Mouse (Mus musculus): ENCODE results near the gene Lpp. TPM values are rescaled to one million over a fixed set of nuclear protein-coding genes. Genes with fewer than 3 reads are reported as not detected.

The Lpp gene
- polyA plus RNA-seq, 1 experiment = not detected

DNA sequence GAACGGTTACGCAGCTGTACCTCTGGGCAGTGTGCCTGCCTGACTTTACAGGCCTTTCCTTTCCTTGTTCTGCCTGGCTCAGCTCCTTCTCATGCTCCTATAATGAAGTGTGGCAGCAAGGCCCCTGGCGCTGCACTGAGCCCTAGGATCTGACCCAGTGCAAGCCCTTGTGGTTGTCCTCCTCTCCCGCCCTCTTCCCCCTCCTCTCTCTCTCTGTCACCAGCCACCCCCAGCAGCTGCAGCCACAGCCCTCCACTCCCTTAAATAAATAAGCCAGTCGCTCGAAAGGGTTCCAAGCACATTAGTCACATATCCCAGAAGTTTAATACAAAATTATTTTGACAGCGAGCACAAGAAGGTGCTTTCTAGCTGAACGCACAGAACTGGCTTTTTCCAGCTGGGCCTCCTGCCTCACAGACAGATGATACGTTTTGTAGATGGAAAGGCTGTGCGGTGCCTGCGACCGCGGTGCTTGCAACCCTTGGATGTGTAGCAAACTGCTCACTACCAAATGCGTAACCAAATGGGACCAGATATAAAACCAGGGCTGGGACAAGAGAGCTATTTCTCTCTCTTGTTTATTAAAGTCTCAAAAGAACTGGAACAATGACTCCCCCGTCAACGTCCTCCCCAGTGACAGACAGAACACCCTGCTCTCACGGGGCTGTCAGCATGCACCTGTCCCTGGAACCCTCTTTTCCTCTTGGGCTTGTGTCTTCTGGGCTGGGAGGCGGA is 97.6 kb downstream of the Lpp start:
- TF ChIP-seq GATA1 (IDR thresholded peaks at IDR 0.05; ENCODE audit: low read length) = no peak

DNA sequence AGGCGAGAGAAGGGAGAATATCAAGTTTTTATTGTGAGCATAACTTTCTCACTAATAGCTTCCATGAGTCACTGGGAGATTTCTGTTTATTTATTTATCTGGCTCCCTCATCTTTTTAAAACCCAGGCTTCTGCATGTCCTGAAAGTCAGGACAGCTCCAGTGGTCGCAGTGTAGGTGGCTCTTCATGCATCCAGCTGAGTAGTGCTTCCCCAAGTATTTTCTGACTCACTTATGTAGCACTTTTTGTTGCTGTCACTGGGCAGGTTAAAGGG is 98.1 kb downstream of the Lpp start:
- TF ChIP-seq GATA1 (IDR thresholded peaks at IDR 0.05; ENCODE audit: low read length) = no peak

DNA sequence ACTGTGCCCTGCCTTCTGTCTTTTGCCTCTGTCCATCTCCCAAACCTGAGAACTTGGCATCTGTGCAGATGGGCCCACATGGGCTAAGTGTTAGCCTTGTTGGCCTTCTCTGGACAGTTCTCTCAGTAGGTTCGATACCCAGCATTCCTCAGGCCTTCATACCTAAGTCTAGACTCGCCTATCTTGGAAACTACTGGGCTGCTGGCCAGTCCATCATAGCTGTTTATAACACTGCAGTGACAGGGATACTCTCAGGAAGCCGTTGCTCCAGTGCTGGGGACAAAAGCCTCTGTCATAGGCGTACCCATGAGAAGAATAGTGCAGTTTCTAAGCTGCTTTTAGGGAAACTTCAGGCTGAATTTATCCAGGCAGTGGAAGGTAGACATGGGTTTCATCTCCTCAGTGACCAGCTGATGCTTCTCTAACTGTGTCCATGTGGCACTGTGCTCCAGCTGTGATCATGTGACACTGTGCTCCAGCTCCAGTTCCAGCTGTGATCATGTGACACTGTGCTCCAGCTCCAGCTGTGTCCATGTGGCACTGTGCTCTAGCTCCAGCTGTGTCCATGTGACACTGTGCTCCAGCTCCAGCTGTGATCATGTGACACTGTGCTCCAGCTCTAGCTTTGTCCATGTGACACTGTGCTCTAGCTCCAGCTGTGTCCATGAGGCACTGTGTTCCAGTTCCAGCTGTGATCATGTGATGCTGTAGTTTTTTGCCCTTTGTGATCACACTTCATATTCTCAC is 99.1 kb downstream of the Lpp start:
- no peak for TF ChIP-seq GATA1 (IDR thresholded peaks at IDR 0.05; ENCODE audit: low read length)

DNA sequence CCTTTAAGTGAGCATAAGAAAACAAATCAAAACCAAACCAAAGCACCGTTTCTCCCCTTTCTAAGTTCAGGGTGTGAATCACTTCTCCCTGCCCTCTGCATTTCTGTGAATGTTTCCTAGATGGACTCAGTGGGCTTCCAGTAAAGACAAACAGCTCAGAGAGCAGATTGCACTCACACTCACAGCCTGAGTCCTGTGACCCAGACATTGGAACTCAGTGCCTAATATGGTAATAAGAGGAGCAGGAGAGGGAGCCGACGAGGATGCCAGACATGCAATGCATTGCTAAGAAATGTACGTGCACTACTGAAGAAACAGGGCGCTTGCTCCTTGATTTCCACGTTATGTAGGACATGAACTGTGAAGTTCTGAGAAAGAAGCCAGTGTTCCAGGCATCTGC is 101.2 kb downstream of the Lpp start:
- no peak for TF ChIP-seq GATA1 (IDR thresholded peaks at IDR 0.05; ENCODE audit: low read length)

DNA sequence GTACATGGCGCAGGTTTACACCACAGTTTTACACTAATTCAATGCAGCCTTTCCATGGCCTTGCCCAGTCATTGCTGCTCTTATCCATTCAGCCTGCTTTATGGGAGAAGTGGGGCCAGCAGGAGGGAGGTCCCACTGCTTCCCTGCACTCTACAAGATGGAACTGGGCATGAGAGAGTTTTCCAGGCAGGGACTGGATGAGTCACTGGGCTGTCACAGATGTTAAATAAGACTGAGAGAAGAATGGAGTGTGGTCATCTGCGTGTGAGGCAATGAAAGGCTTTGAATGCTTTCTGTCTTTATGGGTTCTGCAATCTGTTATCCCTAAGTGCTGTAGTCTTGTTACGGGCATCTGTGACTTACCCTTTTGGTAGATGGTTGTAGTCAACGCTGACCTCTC is 102.2 kb downstream of the Lpp start:
- TF ChIP-seq GATA1 (IDR thresholded peaks at IDR 0.05; ENCODE audit: low read length) = no peak

DNA sequence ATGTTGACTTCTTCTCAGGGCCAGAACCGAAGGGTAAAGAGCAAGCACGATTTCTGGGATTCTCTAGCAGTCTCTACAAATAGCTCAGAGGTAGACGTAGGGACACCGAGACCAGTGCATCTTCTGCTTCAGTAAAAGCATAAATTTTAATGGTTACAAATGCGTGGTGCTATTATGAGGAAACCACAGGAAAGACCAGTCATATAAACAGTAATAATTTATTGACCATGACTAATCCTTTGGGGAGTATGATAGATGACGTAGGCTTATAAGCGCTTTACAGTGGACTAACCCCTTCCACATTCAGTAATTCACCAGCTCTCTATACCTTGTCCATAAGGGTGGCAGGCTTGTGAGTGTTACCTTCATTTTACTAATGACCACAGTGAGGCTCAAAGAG is 103.3 kb downstream of the Lpp start:
- no peak for TF ChIP-seq GATA1 (IDR thresholded peaks at IDR 0.05; ENCODE audit: low read length)

DNA sequence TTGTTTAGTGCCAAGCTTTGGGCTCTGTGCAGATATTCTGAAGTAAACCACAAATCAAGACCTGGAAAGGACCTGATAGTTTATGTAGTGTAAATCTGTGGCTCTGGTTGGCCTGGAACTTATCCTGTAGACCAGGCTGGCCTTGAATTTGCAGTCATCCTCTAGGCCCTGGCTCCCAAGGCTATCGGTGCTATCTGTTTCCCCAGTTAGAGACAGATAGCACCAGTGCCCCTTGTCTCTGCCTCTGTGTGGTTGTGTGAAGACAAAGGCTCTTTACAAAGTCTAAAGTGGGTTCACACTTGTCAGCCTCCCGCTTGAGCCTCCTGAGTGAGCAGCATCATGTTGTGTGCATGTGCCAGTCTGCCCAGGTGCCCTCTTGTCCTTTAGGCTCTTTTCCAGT is 104.1 kb downstream of the Lpp start:
- no peak for TF ChIP-seq GATA1 (IDR thresholded peaks at IDR 0.05; ENCODE audit: low read length)

DNA sequence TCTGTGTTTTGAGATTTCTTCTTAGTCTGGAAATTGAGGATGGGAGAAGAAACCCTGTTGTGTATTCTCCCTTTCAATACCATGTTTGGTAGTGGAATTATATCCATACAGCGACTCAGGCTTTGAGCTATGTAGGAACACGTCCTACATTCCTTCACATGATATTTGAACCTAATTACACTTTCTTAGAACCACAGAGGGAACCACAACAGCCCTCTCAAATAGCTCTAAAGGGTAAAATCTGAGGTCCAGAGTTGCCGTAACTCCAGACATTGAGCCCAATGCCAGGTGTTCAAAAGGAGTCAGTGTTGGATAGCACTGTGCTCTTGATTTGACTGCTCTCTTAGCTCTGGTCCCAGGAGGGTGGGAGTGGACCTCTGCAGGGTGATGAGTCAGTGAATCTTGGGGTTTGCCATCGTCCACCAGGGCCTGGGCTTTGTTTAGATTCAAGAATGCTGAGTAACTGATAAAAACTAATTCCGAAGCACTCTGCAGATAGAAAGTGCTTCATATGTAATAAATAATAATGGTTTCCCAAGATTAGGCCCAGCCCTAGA is 104.9 kb downstream of the Lpp start:
- TF ChIP-seq GATA1 (IDR thresholded peaks at IDR 0.05; ENCODE audit: low read length) = no peak

DNA sequence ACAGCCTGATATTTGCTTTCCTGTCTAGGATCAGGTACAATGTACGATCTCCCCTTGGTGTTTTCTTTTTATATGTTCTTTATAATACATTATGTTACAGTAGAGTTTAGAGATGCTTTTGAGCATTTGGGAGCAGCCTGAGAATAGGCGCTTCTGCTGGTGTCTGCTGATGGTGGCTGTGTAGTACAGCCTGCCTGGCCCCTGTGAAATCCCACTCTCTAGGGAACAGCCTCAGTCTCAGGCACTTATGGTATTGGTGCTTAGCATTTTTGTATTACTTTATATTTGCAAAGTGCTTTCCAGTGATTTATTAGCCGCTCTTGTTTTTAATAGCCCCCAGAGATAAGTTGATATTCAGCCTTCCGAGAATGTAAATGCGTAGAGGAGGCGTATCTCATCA is 107.9 kb downstream of the Lpp start:
- TF ChIP-seq GATA1 (IDR thresholded peaks at IDR 0.05; ENCODE audit: low read length) = no peak

DNA sequence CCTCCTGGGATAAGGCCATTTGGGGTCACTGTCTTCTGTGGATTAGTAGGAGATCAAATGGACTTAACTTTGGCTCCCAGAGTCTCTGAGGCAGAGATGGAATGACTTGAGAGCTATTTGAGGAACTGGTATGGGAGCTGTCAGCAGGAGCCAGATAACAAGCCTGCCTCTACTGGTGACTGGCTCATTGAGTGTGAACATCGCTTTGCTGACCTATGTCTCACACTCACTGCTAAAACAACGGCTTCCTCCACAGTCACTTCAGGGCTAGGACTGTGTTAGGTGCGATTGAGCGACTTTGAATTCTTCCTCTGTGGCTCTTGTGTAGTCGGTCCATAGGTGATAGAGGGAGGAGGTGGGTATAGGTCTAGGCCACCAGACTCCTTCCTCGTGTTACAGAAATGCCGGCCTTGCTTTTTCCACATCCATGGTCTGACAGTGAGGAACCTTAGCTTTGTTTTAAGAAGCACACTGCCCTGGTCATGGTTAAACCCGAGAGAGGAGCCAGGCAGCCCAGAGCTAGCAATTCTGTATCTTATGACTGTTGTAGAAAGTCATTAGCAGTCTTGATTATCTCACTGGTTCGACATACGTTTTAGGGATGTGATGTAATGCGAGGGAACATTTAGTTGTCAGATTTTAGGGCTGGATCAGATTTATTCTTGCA is 108.5 kb downstream of the Lpp start:
- TF ChIP-seq GATA1 (IDR thresholded peaks at IDR 0.05; ENCODE audit: low read length) = no peak

DNA sequence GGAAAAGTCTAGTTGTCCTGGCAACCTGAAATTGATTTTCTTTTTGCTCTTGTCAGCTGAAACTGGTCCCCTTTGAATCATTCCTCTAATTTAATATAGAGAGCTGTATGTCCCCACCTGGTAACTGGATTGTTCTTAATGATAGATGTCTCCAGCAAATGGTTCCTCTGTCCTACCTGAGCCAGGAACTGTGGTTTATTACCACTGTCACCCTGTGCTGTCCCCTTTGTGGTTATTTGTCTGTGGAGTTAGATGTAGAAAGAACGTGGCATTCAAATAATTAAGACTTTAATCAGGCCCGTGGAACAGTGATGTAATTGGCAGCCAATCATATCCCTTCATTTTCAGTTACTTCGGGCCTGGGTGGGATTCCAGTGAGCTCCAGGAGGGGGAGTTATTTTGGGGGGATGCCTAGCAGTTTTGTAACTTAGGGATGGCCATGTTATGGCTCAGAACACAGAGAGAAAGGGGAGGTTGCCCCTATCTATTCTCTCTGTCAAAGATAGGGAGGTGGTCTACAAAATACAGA is 109.1 kb downstream of the Lpp start:
- no peak for TF ChIP-seq GATA1 (IDR thresholded peaks at IDR 0.05; ENCODE audit: low read length)

DNA sequence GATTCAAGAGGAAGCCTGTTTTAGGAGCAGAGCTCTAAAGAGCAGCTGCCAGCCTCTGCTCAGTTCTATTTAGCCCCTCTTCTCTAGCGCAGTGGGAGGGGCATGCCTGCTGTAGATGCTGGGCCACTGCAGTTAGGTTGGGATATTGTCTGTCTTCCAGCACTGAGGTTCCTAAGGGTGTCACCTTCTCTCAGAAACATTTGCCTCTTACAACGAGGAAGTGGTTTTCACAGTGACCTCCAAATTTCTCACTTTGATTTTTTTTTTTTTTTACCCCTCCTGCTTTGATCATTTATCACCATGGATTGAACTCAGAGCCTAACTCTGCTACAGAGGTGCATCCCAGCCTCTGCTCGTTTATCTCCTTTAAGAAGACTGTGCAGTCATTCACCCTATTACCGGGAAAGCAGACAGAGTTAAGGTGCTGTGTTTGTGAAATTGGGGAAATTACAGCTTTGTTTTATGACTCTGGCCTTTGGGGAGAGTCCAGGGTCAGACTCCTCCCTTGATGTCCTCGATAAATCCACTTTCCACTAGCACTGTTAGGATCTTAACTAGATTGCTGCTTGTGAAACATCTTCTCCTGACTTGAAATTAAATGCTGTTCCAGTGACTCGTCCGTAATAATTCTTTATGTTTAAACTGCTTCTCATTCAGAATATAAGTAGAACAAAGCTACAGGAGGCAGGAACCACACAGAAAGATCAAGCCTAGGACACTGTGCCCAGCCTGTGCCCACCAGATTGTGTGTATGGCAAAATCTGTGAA is 111.7 kb downstream of the Lpp start:
- TF ChIP-seq GATA1 (IDR thresholded peaks at IDR 0.05; ENCODE audit: low read length) = no peak

DNA sequence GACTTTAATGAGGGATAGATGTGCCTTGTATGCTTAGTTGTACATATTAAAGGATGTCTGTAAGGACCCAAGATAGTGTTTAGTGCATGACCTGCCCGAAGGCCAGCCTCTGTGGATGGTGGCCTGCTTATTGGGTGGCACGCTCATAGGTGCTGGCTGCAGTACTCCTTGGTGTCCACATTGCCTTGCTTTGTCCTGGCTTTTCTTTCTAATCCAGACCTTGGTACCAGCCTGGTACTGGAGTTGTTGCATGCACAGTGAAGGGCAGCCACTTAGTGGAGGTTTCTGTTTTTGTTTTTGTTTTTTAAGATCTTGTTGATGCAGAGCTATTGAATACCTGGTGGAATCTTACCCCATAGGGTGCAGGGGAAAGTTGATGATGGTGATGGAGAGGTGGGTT is 112.9 kb downstream of the Lpp start:
- no peak for TF ChIP-seq GATA1 (IDR thresholded peaks at IDR 0.05; ENCODE audit: low read length)

DNA sequence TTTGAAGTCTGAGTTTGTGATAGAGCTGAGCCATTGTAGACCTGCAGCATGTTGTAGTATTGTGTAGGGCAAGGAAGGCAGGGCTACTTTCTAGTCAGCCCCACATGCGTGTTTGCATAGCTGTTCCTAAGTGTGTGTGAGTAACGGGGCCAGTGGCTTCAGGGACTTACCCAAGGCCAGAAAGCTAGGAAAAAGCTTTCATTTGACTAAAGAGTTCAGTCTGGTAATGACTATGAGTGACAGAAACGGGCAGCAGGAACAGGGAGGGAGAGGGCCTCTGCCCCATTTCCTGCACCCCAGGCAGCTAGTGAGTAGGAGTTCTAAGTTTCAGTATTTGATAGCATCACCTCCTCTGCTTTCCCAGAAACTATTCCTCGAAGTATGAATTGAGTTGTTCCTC is 113.4 kb downstream of the Lpp start:
- no peak for TF ChIP-seq GATA1 (IDR thresholded peaks at IDR 0.05; ENCODE audit: low read length)

DNA sequence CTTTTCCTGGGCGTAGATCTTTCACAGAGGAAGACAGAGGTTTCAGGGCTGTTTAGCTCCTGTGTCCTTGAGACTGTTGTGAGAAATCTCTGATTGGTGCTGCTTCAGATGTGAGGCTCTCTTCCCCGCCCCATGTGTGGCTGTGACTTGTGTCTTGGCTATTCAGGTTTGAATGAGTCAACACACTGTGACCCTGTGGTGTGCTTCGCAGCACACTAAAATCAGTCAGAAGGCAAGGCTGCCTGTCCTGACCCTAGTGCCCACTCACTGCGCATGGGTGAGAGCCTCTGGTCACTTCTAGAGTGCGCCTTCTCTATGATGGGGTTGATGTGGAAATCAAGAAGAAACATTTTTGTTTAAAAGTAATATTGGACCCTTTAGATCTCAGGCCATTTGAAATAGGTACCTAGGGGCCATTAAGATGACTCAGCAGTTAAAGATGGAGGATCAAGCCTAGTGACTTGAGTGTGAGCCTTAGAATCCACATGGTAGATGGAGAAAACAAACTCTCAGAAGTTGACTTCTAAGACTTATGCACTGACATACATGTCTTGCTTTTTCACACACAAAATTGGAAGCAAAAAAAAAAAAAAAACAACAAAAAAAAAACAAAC is 114.7 kb downstream of the Lpp start:
- no peak for TF ChIP-seq GATA1 (IDR thresholded peaks at IDR 0.05; ENCODE audit: low read length)
